9 mouse cellular contexts compared by ENCODE assay signal in genomic region chr13:118379155-118379554, GRCm38 (mm10). TPM values are rescaled to one million over a fixed set of nuclear protein-coding genes. Genes with fewer than 3 reads are reported as not detected.
DNase-seq lines count a peak whose midpoint lies in the region; ATAC-seq and TF ChIP-seq lines count a peak whose summit lies in the region.
"Had no signal": no experiment of that assay in that cellular context is flagged by ENCODE, and none has a peak within 500 bp of the region (broad histone marks: within the 10 kb centered on the region; RNA-seq: fewer than 3 reads in every experiment).

No protein-coding gene starts in this region.

- peaks cover 32% of the 10 kb centered on the region for H3K36me3 ChIP-seq in kidney, embryonic 16.5 days (ENCODE audit: insufficient read depth, low read length)
- peaks cover 24% of the 10 kb centered on the region for H3K36me3 ChIP-seq in spleen, adult 2 months (ENCODE audit: control insufficient read depth, insufficient read depth, low read length)

- 72% methylated on average over 1 of the region's 1 CpGs for WGBS in kidney, embryonic 16.5 days
- 65% methylated on average over 1 of the region's 1 CpGs for WGBS in cerebellum, adult 2 months
- 63% methylated on average over 1 of the region's 1 CpGs for WGBS in spleen, adult 2 months

- no peaks in the 10 kb centered on the region for H3K27me3 ChIP-seq in kidney, embryonic 16.5 days (ENCODE audit: insufficient read depth, low read length)
- H3K27me3 ChIP-seq in cerebellum, adult 2 months (ENCODE audit: control insufficient read depth, insufficient read depth, low read length), result no peaks in the 10 kb centered on the region
- H3K27me3 ChIP-seq in spleen, adult 2 months (ENCODE audit: control insufficient read depth, insufficient read depth, low read length), result no peaks in the 10 kb centered on the region
- H3K27me3 ChIP-seq: embryonic facial prominence, embryonic 15.5 days had no signal

- no peak overlapping the region for H3K4me2 ChIP-seq in kidney, embryonic 16.5 days (replicated peaks; ENCODE audit: low read depth, low read length)
- H3K4me2 ChIP-seq: embryonic facial prominence, embryonic 15.5 days had no signal

- no peaks in the 10 kb centered on the region for H3K9me3 ChIP-seq in kidney, embryonic 16.5 days (ENCODE audit: low read length)
- H3K9me3 ChIP-seq: embryonic facial prominence, embryonic 15.5 days had no signal

- no peaks in the 10 kb centered on the region; the same call in 1 of the 2 replicates for H3K4me1 ChIP-seq in kidney, embryonic 16.5 days (ENCODE audit: insufficient read depth, low read length)
- no peaks in the 10 kb centered on the region for H3K4me1 ChIP-seq in cerebellum, adult 2 months (ENCODE audit: control insufficient read depth, insufficient read depth, low read length)
- H3K4me1 ChIP-seq in spleen, adult 2 months (ENCODE audit: control insufficient read depth, insufficient read depth, insufficient read length), result no peaks in the 10 kb centered on the region
- H3K4me1 ChIP-seq: embryonic facial prominence, embryonic 15.5 days had no signal

- peak; percentile 75; the same call in 1 of the 2 replicates for TF ChIP-seq CTCF in cerebellum, adult 2 months (IDR thresholded peaks at IDR 0.05; ENCODE audit: borderline replicate concordance, insufficient read depth, low read depth, low read length)
- TF ChIP-seq CTCF in spleen, adult 2 months (IDR thresholded peaks at IDR 0.05; ENCODE audit: extremely low read depth, insufficient read depth, insufficient read length, insufficient replicate concordance), result peak; percentile 54; the same call in 1 of the 2 replicates

- H3K27ac ChIP-seq in kidney, embryonic 16.5 days (ENCODE audit: low read length), result no peak overlapping the region
- no peak overlapping the region for H3K27ac ChIP-seq in cerebellum, adult 2 months (ENCODE audit: insufficient read depth, low read length)
- H3K27ac ChIP-seq in spleen, adult 2 months (ENCODE audit: insufficient read depth, low read length), result no peak overlapping the region
- H3K27ac ChIP-seq: embryonic facial prominence, embryonic 15.5 days had no signal

- peak; percentile 70 for DNase-seq in kidney, adult 18-20 months
- DNase-seq in Muller cell, postnatal 12 days (ENCODE audit: inconsistent ontology term), result peak; percentile 4
- DNase-seq in cerebellum, adult 2 months, result peak; percentile 31 to 56
- peak; percentile 59 to 66 for DNase-seq in frontal cortex, postnatal 25 days (ENCODE audit: low spot score in 2 of 2)
- peak; percentile 30 to 71 for DNase-seq in layer of hippocampus, adult 8-10 months (ENCODE audit: low spot score in 2 of 2)
- DNase-seq in lung, postnatal 36 days, result peak; percentile 77
- DNase-seq in spleen, adult 2 months (ENCODE audit: low read depth in 1 of 2, low spot score in 2 of 2), result peak; percentile 12 to 30

- no peak for TF ChIP-seq POLR2A in cerebellum, adult 2 months (IDR thresholded peaks at IDR 0.05; ENCODE audit: borderline replicate concordance, insufficient read depth, low read length)
- TF ChIP-seq POLR2A in spleen, adult 2 months (IDR thresholded peaks at IDR 0.05; ENCODE audit: low read depth, low read length), result no peak

- no peak for ATAC-seq in kidney, embryonic 16.5 days (ENCODE audit: low FRiP score, low TSS enrichment)

- no peak overlapping the region for H3K9ac ChIP-seq in kidney, embryonic 16.5 days (replicated peaks; ENCODE audit: low read length)
- H3K9ac ChIP-seq: embryonic facial prominence, embryonic 15.5 days had no signal

- H3K4me3 ChIP-seq in kidney, embryonic 16.5 days (ENCODE audit: low read length), result no peak overlapping the region
- H3K4me3 ChIP-seq in cerebellum, adult 2 months (replicated peaks; ENCODE audit: insufficient read depth, low read depth, low read length), result no peak overlapping the region
- no peak overlapping the region for H3K4me3 ChIP-seq in spleen, adult 2 months (ENCODE audit: extremely low read depth, insufficient read depth, insufficient read length)
- H3K4me3 ChIP-seq: embryonic facial prominence, embryonic 15.5 days had no signal

RNA-seq across cellular contexts. Expression of gene B430218F22Rik, which starts 7.3 kb away (rescaled TPM):
- 0.89 and 0.91 TPM in 2 replicates for polyA plus RNA-seq in kidney, embryonic 16.5 days (2015; fragmentation: Nextera tagmentation; extraction: Ambion mirVana)
- polyA plus RNA-seq in cerebellum, adult 2 months (2012; rRNA removed), result 0.39 and 0.54 TPM in 2 replicates
- total RNA-seq in layer of hippocampus, adult 8-10 months (2022), result under 1 TPM in 3 of 4 experiments, not detected in 1; 0.41 to 0.74 (median 0.59) TPM
- 0.07 and 0.13 TPM in 2 replicates for polyA plus RNA-seq in spleen, adult 2 months (2012; rRNA removed)

RNA-seq across cellular contexts. Expression of gene Mrps30, which starts 7.9 kb away (rescaled TPM):
- 28.9 and 30.6 TPM in 2 replicates for polyA plus RNA-seq in kidney, embryonic 16.5 days (2015; fragmentation: Nextera tagmentation; extraction: Ambion mirVana)
- 15.1 and 16.1 TPM in 2 replicates for polyA plus RNA-seq in cerebellum, adult 2 months (2012; rRNA removed)
- 10 to 100 TPM; 17.2 to 18.6 (median 17.8) TPM for total RNA-seq in layer of hippocampus, adult 8-10 months (2022)
- polyA plus RNA-seq in spleen, adult 2 months (2012; rRNA removed), result 12.0 and 21.3 TPM in 2 replicates

Comparison
In these comparisons a context has a peak if more than half of its experiments do, and no peak if none do; other contexts are left out.
1. DNase-seq: peak in every context shown above with its lines; median percentile 77 in lung, postnatal 36 days; 70 in kidney, adult 18-20 months; 62 in frontal cortex, postnatal 25 days; 50 in layer of hippocampus, adult 8-10 months; 44 in cerebellum, adult 2 months; 21 in spleen, adult 2 months; 4 in Muller cell, postnatal 12 days.